Mouse (Mus musculus): Measurements from ENCODE around the gene Mymx.

GRCm38 (mm10) chr17:45584096-45584896 lies 17.6 kb downstream of the Mymx start:
- no peak for TF ChIP-seq CTCF (conservative IDR thresholded peaks at IDR 0.05; ENCODE audit: insufficient read depth, insufficient read length, low read depth, low read length)
- no peak for TF ChIP-seq POLR2A (IDR thresholded peaks at IDR 0.05; ENCODE audit: low read depth, low read length)
